Mouse (Mus musculus): ENCODE data around the gene Guca1a. TPM values are rescaled to one million over a fixed set of nuclear protein-coding genes. Genes with fewer than 3 reads are reported as not detected.
"Not testable (repeated sequence)": the region's sequence is repeated elsewhere in the genome, so short reads cannot be mapped to it uniquely, and the experiment has no call there.

Gene Guca1a
- polyA plus RNA-seq (2012; rRNA removed): 0.38 and 0.66 TPM in 2 replicates

GRCm38 (mm10) chr17:47400451-47400850, at the start of gene Guca1a:
Guca1a (minus strand) TSS chr17:47400584.
- DNase-seq (ENCODE audit: extremely low spot score in 1 of 2, low spot score in 1 of 2): no peak

DNA sequence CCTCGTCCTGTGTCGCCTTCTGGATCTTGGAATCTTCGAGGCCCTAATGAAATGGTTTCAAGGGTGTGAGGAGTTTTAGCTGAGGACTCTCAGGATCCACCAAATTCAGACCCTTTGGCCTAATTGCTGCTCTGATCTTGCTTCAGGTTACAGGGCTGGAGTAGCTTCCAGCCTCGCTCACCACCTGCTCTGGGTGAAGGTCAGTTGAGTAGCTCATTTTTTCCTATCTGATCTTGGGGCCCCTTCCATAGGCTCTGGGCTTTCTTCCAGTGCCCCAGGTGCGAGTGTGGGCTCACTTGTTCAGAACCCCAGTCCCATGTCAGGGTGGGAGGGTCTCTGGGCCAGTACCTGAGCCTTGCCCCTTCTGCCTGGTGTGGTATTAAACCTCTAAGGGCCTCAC, 49.0 kb upstream of the Guca1a start:
- DNase-seq (ENCODE audit: extremely low spot score in 1 of 2, low spot score in 1 of 2): no peak

- DNase-seq (ENCODE audit: extremely low spot score in 1 of 2, low spot score in 1 of 2): no peak
Measured at GRCm38 (mm10) chr17:47448523-47449372, 48.4 kb upstream of the Guca1a start.

DNA sequence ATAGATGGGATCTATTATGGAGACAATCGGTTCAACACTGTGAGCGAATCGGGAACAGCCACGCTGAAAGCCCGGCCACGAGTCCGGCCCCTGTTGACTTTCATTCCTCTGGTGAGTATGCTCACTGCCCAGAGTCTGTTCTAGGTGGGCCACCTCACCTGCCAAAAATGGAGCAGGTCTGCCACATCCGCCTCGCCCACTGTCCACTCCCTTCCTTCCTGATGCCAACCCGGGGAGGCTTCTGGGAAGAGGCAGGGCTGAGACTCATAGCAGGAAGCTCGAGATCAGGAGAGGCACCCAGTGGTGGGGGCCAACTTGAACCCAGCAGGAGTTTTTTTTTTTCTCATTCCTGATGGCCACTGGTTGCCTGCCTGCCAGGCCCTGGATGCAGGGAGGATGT, 46.2 kb upstream of the Guca1a start:
- no peak for DNase-seq (ENCODE audit: extremely low spot score in 1 of 2, low spot score in 1 of 2)

- DNase-seq (ENCODE audit: extremely low spot score in 1 of 2, low spot score in 1 of 2): no peak
Measured at GRCm38 (mm10) chr17:47446025-47446424, 45.6 kb upstream of the Guca1a start.

GRCm38 (mm10) chr17:47445518-47445917, 45.1 kb upstream of the Guca1a start:
- no peak for DNase-seq (ENCODE audit: extremely low spot score in 1 of 2, low spot score in 1 of 2)

DNA sequence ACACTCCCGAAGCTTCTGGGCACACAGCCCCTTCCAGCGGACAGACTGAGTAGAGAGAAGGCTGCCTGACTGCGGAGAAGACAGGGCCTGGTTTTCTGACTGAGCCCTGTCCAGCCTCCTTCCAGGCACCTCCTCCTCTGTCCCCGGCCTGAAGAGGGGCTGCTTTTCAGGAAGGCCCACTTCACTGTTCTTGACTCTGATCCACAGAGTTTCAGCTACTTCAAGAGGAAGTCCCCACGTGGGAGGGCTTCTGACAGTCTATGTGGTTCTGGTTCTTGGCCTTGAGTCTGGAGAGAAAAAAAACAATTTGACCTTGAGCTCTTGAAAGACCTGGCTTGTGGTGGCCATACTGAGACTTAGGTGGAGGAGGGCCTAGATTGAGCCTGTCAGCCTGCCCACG, 43.7 kb upstream of the Guca1a start:
- no peak for DNase-seq (ENCODE audit: extremely low spot score in 1 of 2, low spot score in 1 of 2)

- no peak for DNase-seq (ENCODE audit: extremely low spot score in 1 of 2, low spot score in 1 of 2)
Measured at GRCm38 (mm10) chr17:47442271-47442670, 41.9 kb upstream of the Guca1a start.

GRCm38 (mm10) chr17:47441296-47442051, 41.1 kb upstream of the Guca1a start:
- no peak for DNase-seq (ENCODE audit: extremely low spot score in 1 of 2, low spot score in 1 of 2)

GRCm38 (mm10) chr17:47440359-47440890, 40.0 kb upstream of the Guca1a start:
- DNase-seq (ENCODE audit: extremely low spot score in 1 of 2, low spot score in 1 of 2): no peak

DNA sequence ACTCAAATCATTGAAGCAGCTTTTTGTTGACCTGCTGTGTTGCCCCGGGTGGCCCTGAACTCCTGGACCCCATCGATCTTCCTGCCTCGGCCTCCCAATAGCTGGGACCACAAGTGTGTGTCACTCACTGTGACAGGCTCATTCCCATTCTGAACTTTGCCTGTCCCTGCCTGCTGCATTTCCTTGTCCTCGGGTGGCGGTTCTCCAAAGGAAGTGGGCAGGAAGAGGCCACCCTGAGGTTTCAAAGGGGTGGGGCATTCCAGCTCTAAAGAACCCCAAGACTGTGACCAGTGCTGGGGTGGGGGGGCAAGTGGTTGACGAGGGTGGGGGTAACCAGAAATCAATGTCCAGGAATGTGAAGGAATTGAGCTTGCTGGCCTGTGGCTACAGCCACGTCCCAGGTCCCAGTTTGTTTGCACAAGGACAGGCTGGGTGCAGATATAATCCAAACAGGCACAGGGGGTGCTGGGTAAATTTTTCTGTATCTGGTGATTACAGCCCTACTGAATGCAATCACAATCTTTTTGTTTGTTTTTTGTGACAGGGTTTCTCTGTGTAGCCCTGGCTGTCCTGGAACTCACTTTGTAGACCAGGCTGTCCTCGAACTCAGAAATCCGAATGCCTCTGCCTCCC, 39.1 kb upstream of the Guca1a start:
- no peak for DNase-seq (ENCODE audit: extremely low spot score in 1 of 2, low spot score in 1 of 2)

- DNase-seq (ENCODE audit: extremely low spot score in 1 of 2, low spot score in 1 of 2): no peak
Measured at GRCm38 (mm10) chr17:47438611-47439010, 38.2 kb upstream of the Guca1a start.

DNA sequence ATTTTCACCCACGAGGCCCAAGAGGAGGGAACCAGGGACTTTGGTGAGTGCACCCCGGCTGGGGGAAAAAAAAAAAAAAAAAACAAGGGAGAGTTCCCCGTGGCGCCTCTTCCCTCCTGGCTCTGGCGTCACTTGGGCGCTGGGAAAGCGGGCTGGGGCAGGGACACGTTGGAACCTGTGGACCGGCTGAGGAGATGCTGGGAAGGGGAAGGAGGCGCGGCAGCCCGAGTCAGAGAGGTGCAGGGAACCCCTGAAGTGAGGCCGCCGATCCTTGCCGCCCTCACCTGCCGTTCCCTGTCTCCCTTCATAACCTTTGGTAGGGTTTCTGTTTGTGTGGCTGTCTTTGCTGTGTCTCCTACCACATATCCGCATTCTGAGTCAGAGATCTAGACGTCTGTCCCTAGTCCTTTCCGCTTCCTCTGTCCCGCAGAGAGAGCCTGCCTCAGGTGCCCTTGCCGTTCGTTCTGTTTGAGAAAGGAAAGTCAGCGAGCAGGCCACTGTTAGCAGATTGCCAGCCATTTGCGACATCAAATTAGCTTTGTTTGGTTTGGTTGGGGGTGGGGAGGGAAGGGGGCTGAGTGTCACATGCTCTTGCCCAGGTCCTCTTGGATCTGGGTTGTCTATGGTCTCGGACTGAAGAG, 36.6 kb upstream of the Guca1a start, which contains the start of gene 1700001C19Rik:
1700001C19Rik (minus strand) TSS at position 470 of the 641 bp plus-strand sequence.
- no peak for DNase-seq (ENCODE audit: extremely low spot score in 1 of 2, low spot score in 1 of 2)

- no peak for DNase-seq (ENCODE audit: extremely low spot score in 1 of 2, low spot score in 1 of 2)
Measured at GRCm38 (mm10) chr17:47436156-47436906, 35.9 kb upstream of the Guca1a start, which contains the start of gene AI661453. AI661453 (plus strand) TSS chr17:47436615.

GRCm38 (mm10) chr17:47430815-47431214, 30.4 kb upstream of the Guca1a start:
- DNase-seq (ENCODE audit: extremely low spot score in 1 of 2, low spot score in 1 of 2): no peak

DNA sequence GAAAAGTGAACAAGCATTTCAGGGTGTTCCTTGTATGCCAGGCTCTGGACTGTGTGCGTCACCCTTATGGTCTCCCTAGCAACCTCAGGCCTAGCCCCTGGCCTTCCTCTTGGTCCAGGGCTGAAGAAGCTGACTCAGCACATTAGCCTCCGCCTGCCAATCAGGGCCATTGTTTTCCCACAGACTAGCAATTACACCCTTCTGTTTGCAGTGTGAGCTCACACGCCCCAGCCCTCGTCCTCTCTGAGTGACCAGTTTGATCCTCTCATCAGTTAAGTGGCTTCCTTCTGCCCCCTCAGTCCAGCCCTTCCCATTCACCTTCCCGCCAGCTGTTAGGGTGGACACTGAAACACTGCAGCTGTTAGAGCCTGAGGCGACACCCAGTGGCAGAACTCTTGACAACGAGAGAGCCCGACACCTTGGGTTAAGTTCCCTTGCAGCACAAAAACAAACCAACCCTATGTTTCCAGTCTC, 28.5 kb upstream of the Guca1a start:
- DNase-seq (ENCODE audit: extremely low spot score in 1 of 2, low spot score in 1 of 2): no peak

DNA sequence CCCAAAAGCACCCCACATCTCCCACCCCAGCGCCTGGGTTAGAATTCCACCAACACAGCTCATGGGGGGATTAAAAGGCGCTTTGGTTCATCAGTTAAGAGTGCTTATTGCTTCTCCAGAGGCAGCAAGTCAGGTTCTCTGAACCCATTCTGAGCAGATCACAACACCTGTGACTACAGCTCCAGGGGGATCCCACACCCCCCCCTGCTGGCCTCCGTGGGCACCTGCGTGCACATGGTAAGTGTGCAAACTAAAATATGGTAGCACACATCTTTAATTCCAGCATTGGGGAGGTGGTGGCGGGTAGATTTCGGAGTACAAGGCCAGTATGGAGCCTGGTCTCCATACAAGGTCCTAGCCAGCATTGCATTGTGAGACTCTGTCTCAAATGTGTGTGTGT, 26.9 kb upstream of the Guca1a start:
- no peak for DNase-seq (ENCODE audit: extremely low spot score in 1 of 2, low spot score in 1 of 2)

DNA sequence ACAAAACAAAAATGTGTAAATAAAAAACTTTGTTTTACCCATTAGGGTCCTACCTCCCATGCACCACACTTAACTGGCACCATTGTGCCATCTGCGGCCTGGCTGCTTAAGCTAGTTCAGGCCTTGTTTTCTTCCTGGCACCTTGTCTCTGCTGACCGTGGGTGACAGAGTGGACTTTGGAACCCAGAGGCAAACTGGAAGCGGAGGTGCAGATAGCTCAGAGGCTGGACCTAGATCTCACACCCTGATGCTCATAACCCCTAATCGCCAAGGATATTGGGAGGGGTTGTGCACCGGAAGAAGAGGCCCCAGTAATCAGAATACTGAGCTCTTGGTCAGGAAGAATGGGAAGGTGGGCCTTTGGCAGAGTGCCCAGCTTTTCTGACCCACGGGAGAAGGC, 23.8 kb upstream of the Guca1a start:
- DNase-seq (ENCODE audit: extremely low spot score in 1 of 2, low spot score in 1 of 2): no peak

- DNase-seq (ENCODE audit: extremely low spot score in 1 of 2, low spot score in 1 of 2): not testable (repeated sequence)
Measured at GRCm38 (mm10) chr17:47422616-47423015, 22.2 kb upstream of the Guca1a start.

DNA sequence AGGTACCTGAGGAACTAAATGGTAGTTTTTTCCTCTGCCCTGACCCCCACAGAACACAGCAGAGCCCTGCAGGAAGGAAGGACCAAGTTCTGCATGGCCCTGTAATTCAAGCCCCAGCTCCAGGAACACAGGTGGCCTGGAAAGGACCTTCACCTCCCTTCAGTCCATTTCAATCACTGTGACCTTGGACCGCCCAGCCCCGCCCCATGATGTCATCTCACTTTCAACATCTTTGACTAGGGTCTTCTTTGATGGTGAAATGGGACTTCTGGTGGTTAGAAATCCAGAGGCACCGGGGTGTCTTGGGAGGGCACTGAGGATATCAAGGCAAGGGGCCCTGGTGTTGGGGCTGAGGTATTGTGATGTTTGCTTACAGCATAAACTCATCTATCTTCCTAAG, 21.2 kb upstream of the Guca1a start:
- DNase-seq (ENCODE audit: extremely low spot score in 1 of 2, low spot score in 1 of 2): no peak

Data from frontal cortex, adult 2 months (tissue).